Mouse (Mus musculus) heart, adult 2 months (tissue): ENCODE measurements around the gene Ubac2. TPM values are rescaled to one million over a fixed set of nuclear protein-coding genes. Genes with fewer than 3 reads are reported as not detected.

Source experiments
- DNase-seq, 2 experiments: peaks; one replicate each; pipeline ENCODE4 v3.0.0; 2021
- H3K27ac ChIP-seq: fragments of 200-600 bp; 2 replicates; pipeline ENCODE4 v1.8.1; 2022
- H3K27me3 ChIP-seq: fragments of 200-500 bp; 2 replicates; pipeline ENCODE4 v1.6.1; 2012; ENCODE audit warnings: mild to moderate bottlenecking, low read length, inconsistent platforms, mixed read lengths; ENCODE audit not compliant: control insufficient read depth, insufficient read depth
- H3K36me3 ChIP-seq: fragments of 200-500 bp; 2 replicates; pipeline ENCODE4 v1.6.1; 2012; ENCODE audit warnings: low read length, inconsistent platforms; ENCODE audit not compliant: control insufficient read depth, insufficient read depth
- H3K4me1 ChIP-seq: fragments of 200-500 bp; 2 replicates; pipeline ENCODE4 v1.6.1; 2011; ENCODE audit warnings: low read length; ENCODE audit not compliant: control insufficient read depth, insufficient read depth
- H3K4me3 ChIP-seq: fragments of 200-600 bp; 2 replicates; pipeline ENCODE4 v1.8.1; 2022
- H3K79me2 ChIP-seq: fragments of 200-500 bp; replicated peaks from 2 replicates; pipeline ENCODE4 v1.6.1; 2012; ENCODE audit warnings: mild to moderate bottlenecking, inconsistent platforms, low read length, moderate library complexity, mixed read lengths; ENCODE audit not compliant: control insufficient read depth, insufficient read depth
- H3K9ac ChIP-seq: fragments of 200-500 bp; 2 replicates; pipeline ENCODE4 v1.6.1; 2012; ENCODE audit warnings: low read depth, mild to moderate bottlenecking, control low read depth, inconsistent platforms, low read length, mixed read lengths
- CTCF ChIP-seq: fragments of 200-600 bp; IDR thresholded peaks from 2 replicates; pipeline ENCODE4 v1.8.1; 2022; ENCODE audit warnings: antibody characterized with exemption, mild to moderate bottlenecking, moderate library complexity
- EP300 ChIP-seq: fragments of 200-500 bp; IDR thresholded peaks from 2 replicates; pipeline ENCODE4 v1.6.1; 2011; ENCODE audit warnings: low read depth, low read length, control low read depth; ENCODE audit not compliant: insufficient read depth
- POLR2A ChIP-seq: fragments of 200-500 bp; IDR thresholded peaks from 2 replicates; pipeline ENCODE4 v1.6.1; 2011; ENCODE audit warnings: mild to moderate bottlenecking, low read depth, low read length, control low read depth; ENCODE audit not compliant: insufficient read depth
- WGBS: fragments of 180-500 bp; shearing (Covaris S2); methylation state at CpG from one replicate; pipeline ENCODE4 v1.1.7; 2018; 5-methylcytosine and 5-hydroxymethylcytosine counted together
- intact Hi-C: fragments of 180-260 bp; cut with DNase I; formaldehyde crosslinking; loops from one replicate; pipeline ENCODE4 v1.15.1; 2025
- polyA plus RNA-seq: library from polyadenylated mRNA; depleted of rRNA; stranded (reverse); fragments of >200 nt; gene quantifications from 2 replicates; pipeline ENCODE4 v1.2.3, GENCODE M21; 2012
- total RNA-seq, 2 experiments: library from RNA; stranded (reverse); gene quantifications; 2 replicates each; pipeline ENCODE4 v1.2.3; 2021

The Ubac2 gene
- total and polyA plus RNA-seq, 3 experiments, result 30.4 to 37.0 (median 31.9) TPM

- 24% methylated on average over 4 of the region's 4 CpGs for WGBS
- no peak for TF ChIP-seq CTCF
- no peak for TF ChIP-seq EP300
- TF ChIP-seq POLR2A, result no peak
- no peak for DNase-seq
- H3K27ac ChIP-seq, result peak overlapping the region; percentile 7
- H3K36me3 ChIP-seq, result no peaks in the 10 kb centered on the region
- no peak overlapping the region for H3K9ac ChIP-seq
- peaks cover 7% of the 10 kb centered on the region for H3K4me1 ChIP-seq
- intact Hi-C loops, result no loop called here
- H3K79me2 ChIP-seq, result 0 out of 2 replicates have a peak, but pooled peaks cover 4% of the 10 kb centered on the region
- H3K4me3 ChIP-seq, result no peak overlapping the region; the same call in 1 of the 2 replicates
- no peaks in the 10 kb centered on the region for H3K27me3 ChIP-seq
These were observed 85.5 kb downstream of the Ubac2 start for GRCm38 (mm10) chr14:121963942-121964335.

- Histone ChIP-seq H3K27ac (peak within 1 kb of the TSS; percentile 7; the same call in 1 of the 2 replicates), H3K36me3 (no peaks in the 10 kb centered on the region), H3K9ac (no peak within 1 kb of the TSS), H3K4me1 (peaks cover 7% of the 10 kb centered on the region), H3K79me2 (peaks cover 5% of the 10 kb centered on the region; the same call in 1 of the 2 replicates), H3K27me3 (no peaks in the 10 kb centered on the region), H3K4me3 (no peak within 1 kb of the TSS)
- 21% methylated on average over 6 of the region's 6 CpGs for WGBS
- peak in 1 of 2 experiments; percentile 43 for DNase-seq
- intact Hi-C loops, result no loop called here
- TF ChIP-seq CTCF (no peak), POLR2A (peak; percentile 43; the same call in 1 of the 2 replicates), EP300 (no peak)
These were observed 86.6 kb downstream of the Ubac2 start, which contains the start of gene Gpr183 for GRCm38 (mm10) chr14:121964990-121965389. Gene Gpr183, minus strand, starts transcription at chr14:121965195.

- Histone ChIP-seq H3K36me3 (no peaks in the 10 kb centered on the region), H3K27me3 (no peaks in the 10 kb centered on the region), H3K4me1 (peaks cover 7% of the 10 kb centered on the region), H3K79me2 (peaks cover 5% of the 10 kb centered on the region; the same call in 1 of the 2 replicates), H3K9ac (no peak overlapping the region), H3K4me3 (no peak overlapping the region), H3K27ac (no peak overlapping the region)
- TF ChIP-seq EP300, result no peak
- no peak for TF ChIP-seq POLR2A
- no peak for TF ChIP-seq CTCF
- no peak for DNase-seq
- WGBS, result 86% methylated on average over 4 of the region's 4 CpGs
- intact Hi-C loops, result no loop called here
These were observed 87.0 kb downstream of the Ubac2 start for GRCm38 (mm10) chr14:121965461-121965860.

GRCm38 (mm10) chr14:121967095-121967494 lies 88.7 kb downstream of the Ubac2 start:
- no peak for TF ChIP-seq EP300
- no peak for TF ChIP-seq CTCF
- TF ChIP-seq POLR2A, result no peak
- no peak for DNase-seq
- Histone ChIP-seq H3K4me1 (peaks cover 3% of the 10 kb centered on the region), H3K79me2 (peaks cover 5% of the 10 kb centered on the region; the same call in 1 of the 2 replicates), H3K27ac (no peak overlapping the region), H3K36me3 (no peaks in the 10 kb centered on the region), H3K9ac (no peak overlapping the region), H3K4me3 (no peak overlapping the region), H3K27me3 (no peaks in the 10 kb centered on the region)
- intact Hi-C loops, result no loop called here
- 79% methylated on average over 4 of the region's 4 CpGs for WGBS

- DNase-seq, result no peak
- Histone ChIP-seq H3K79me2 (peaks cover 6% of the 10 kb centered on the region; the same call in 1 of the 2 replicates), H3K27me3 (no peaks in the 10 kb centered on the region), H3K27ac (no peak overlapping the region), H3K4me1 (no peaks in the 10 kb centered on the region; the same call in 1 of the 2 replicates), H3K36me3 (no peaks in the 10 kb centered on the region), H3K9ac (no peak overlapping the region), H3K4me3 (no peak overlapping the region)
- TF ChIP-seq EP300, result no peak
- no peak for TF ChIP-seq POLR2A
- no peak for TF ChIP-seq CTCF
- 100% methylated on average over 1 of the region's 1 CpGs for WGBS
- intact Hi-C loops, result no loop called here
These were observed 92.0 kb downstream of the Ubac2 start for GRCm38 (mm10) chr14:121970402-121970801.

GRCm38 (mm10) chr14:121973114-121973513 lies 94.7 kb downstream of the Ubac2 start:
- peaks cover 3% of the 10 kb centered on the region; the same call in 1 of the 2 replicates for H3K79me2 ChIP-seq
- no peaks in the 10 kb centered on the region for H3K27me3 ChIP-seq
- no peaks in the 10 kb centered on the region for H3K4me1 ChIP-seq
- intact Hi-C loops, result no loop called here
- H3K36me3 ChIP-seq, result no peaks in the 10 kb centered on the region
- 90% methylated on average over 10 of the region's 10 CpGs for WGBS
- no peak overlapping the region for H3K27ac ChIP-seq
- H3K4me3 ChIP-seq, result no peak overlapping the region
- H3K9ac ChIP-seq, result no peak overlapping the region
- no peak for DNase-seq
- no peak for TF ChIP-seq CTCF
- TF ChIP-seq EP300, result no peak
- TF ChIP-seq POLR2A, result no peak
